Mouse (Mus musculus): ENCODE measurements around the gene E030018B13Rik. TPM values are rescaled to one million over a fixed set of nuclear protein-coding genes. Genes with fewer than 3 reads are reported as not detected.

The E030018B13Rik gene
- total RNA-seq, 4 experiments from 2014 or later, result 0.45 TPM; not detected in 3

DNA sequence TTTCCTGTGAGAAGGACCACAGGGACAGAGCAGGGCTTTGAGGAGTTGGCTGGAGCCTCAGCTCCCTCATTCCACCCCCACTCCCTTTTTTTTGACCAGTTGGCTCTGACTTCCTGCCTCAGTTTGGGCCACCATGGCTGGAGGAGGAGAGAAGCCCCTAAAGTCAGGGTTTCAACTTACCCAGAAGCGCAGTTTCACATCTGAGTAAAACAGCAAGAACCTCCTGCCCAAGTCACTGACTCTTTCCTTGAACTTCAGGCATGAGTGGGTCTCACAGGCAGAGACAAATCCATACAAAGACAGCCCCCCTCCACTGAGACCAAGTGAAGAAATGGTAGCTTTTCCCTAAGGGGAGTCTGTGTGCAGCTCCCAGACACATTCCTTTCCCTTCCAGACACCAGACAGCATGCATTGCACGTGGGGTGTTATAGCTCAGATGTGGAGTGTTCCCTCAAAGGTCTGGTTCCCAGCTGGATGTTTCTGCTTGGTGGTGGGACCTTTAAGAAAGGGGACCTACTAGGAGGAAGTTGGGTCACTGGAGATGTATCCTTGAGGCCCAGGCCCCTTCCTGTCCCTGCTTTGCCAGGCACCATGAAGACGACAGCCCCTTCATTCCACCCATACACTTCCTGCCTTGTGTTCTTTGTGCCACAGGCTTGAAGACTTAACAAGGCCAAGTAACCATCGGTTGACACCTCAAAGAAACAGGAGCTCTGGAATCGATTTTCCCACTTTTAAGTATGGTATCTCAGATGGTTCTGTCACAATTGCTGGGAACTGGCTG, 49.2 kb downstream of the E030018B13Rik start:
- DNase-seq, result no peak

DNA sequence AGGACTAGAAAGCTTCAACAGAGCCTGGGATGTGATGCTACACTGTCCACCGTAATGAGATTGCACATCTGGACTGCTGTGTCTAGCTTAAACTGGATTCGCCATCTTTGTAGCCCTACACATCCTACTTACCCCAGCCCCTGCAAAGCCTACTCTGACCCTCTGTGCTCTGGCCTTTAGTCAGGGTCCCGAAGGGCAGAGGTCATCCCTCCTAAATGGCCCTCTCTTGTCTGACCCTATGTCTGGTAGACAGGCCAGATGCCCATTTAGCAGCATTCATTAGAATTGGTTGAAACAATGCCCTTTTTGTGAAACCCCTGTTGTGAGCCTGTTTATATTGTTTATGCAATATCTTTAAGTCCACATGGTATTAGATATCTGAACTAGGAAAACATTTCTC, 53.3 kb downstream of the E030018B13Rik start:
- DNase-seq, result no peak

Other genes starting within 250 kb of the E030018B13Rik start
- gene Klf13, start 22.1 kb downstream of the E030018B13Rik start, total RNA-seq (2022), result 10 to 100 TPM; 56.8 to 83.6 (median 74.3) TPM
- gene Trpm1, start 237.0 kb downstream of the E030018B13Rik start, total RNA-seq (2022), result under 1 TPM in 1 of 4 experiments, not detected in 3; 0.12 TPM